8 mouse cellular contexts compared by ENCODE assay signal in genomic region chr7:98103002-98103941, GRCm38 (mm10). TPM values are rescaled to one million over a fixed set of nuclear protein-coding genes. Genes with fewer than 3 reads are reported as not detected.
DNase-seq lines count a peak whose midpoint lies in the region; ATAC-seq and TF ChIP-seq lines count a peak whose summit lies in the region.

No protein-coding gene starts in this region.

- H3K27ac ChIP-seq in forebrain, embryonic 11.5 days (ENCODE audit: low read depth, low read length), result no peak overlapping the region
- peak overlapping the region; percentile 68 for H3K27ac ChIP-seq in heart, embryonic 16.5 days (ENCODE audit: low read length)
- H3K27ac ChIP-seq in liver, embryonic 13.5 days, result peak overlapping the region; percentile 82
- H3K27ac ChIP-seq in neural tube, embryonic 11.5 days (ENCODE audit: low read depth, low read length), result no peak overlapping the region
- 0 out of 2 replicates have a peak overlapping the region, but pooled peaks have one; percentile 40 for H3K27ac ChIP-seq in stomach, postnatal 0 days (replicated peaks)

- no peaks in the 10 kb centered on the region for H3K9me3 ChIP-seq in forebrain, embryonic 11.5 days (ENCODE audit: control insufficient read depth, low read length)
- H3K9me3 ChIP-seq in heart, embryonic 16.5 days (replicated peaks; ENCODE audit: control insufficient read depth, low read length), result no peaks in the 10 kb centered on the region
- H3K9me3 ChIP-seq in liver, embryonic 13.5 days (replicated peaks), result no peaks in the 10 kb centered on the region
- H3K9me3 ChIP-seq in neural tube, embryonic 11.5 days (ENCODE audit: control insufficient read depth, low read length), result no peaks in the 10 kb centered on the region
- no peaks in the 10 kb centered on the region for H3K9me3 ChIP-seq in stomach, postnatal 0 days (ENCODE audit: control insufficient read depth, low read length)

- H3K36me3 ChIP-seq in forebrain, embryonic 11.5 days (ENCODE audit: control insufficient read depth, insufficient read depth, low read length), result no peaks in the 10 kb centered on the region
- no peaks in the 10 kb centered on the region for H3K36me3 ChIP-seq in heart, embryonic 16.5 days (ENCODE audit: control insufficient read depth, insufficient read depth)
- no peaks in the 10 kb centered on the region; the same call in 1 of the 2 replicates for H3K36me3 ChIP-seq in liver, embryonic 13.5 days
- H3K36me3 ChIP-seq in neural tube, embryonic 11.5 days (ENCODE audit: control insufficient read depth, insufficient read depth, low read length), result no peaks in the 10 kb centered on the region
- no peaks in the 10 kb centered on the region for H3K36me3 ChIP-seq in stomach, postnatal 0 days (ENCODE audit: control insufficient read depth, insufficient read depth, low read length)

- peak; percentile 82 for TF ChIP-seq CTCF in stomach, postnatal 0 days (IDR thresholded peaks at IDR 0.05; ENCODE audit: low read depth)

- H3K4me2 ChIP-seq in forebrain, embryonic 11.5 days (ENCODE audit: low read depth, low read length, severe bottlenecking), result peak overlapping the region; percentile 45; the same call in 1 of the 2 replicates
- H3K4me2 ChIP-seq in heart, embryonic 16.5 days (ENCODE audit: low read depth, low read length), result peak overlapping the region; percentile 65
- H3K4me2 ChIP-seq in liver, embryonic 13.5 days, result peak overlapping the region; percentile 65
- H3K4me2 ChIP-seq in neural tube, embryonic 11.5 days (ENCODE audit: low read depth), result peak overlapping the region; percentile 40
- H3K4me2 ChIP-seq in stomach, postnatal 0 days (replicated peaks; ENCODE audit: low read depth), result peak overlapping the region; percentile 55

- H3K4me3 ChIP-seq in forebrain, embryonic 11.5 days (ENCODE audit: low read depth, low read length), result peak overlapping the region; percentile 21
- peak overlapping the region; percentile 42 for H3K4me3 ChIP-seq in heart, embryonic 16.5 days (ENCODE audit: low read length)
- peak overlapping the region; percentile 54 for H3K4me3 ChIP-seq in liver, embryonic 13.5 days (replicated peaks)
- peak overlapping the region; percentile 18 for H3K4me3 ChIP-seq in neural tube, embryonic 11.5 days (ENCODE audit: low read depth, low read length)
- H3K4me3 ChIP-seq in stomach, postnatal 0 days (ENCODE audit: low read depth, low read length), result peak overlapping the region; percentile 25

- H3K9ac ChIP-seq in forebrain, embryonic 11.5 days (ENCODE audit: low read length), result peak overlapping the region; percentile 60
- peak overlapping the region; percentile 72 for H3K9ac ChIP-seq in heart, embryonic 16.5 days (ENCODE audit: low read length)
- peak overlapping the region; percentile 67 for H3K9ac ChIP-seq in liver, embryonic 13.5 days
- peak overlapping the region; percentile 63 for H3K9ac ChIP-seq in neural tube, embryonic 11.5 days (ENCODE audit: low read length)
- H3K9ac ChIP-seq in stomach, postnatal 0 days (ENCODE audit: low read length), result peak overlapping the region; percentile 61

- no peaks in the 10 kb centered on the region for H3K4me1 ChIP-seq in forebrain, embryonic 11.5 days (replicated peaks; ENCODE audit: control insufficient read depth, insufficient read depth, low read length)
- peaks cover 16% of the 10 kb centered on the region for H3K4me1 ChIP-seq in heart, embryonic 16.5 days (ENCODE audit: control insufficient read depth, insufficient read depth, low read length)
- peaks cover 26% of the 10 kb centered on the region for H3K4me1 ChIP-seq in liver, embryonic 13.5 days (replicated peaks)
- no peaks in the 10 kb centered on the region for H3K4me1 ChIP-seq in neural tube, embryonic 11.5 days (ENCODE audit: control insufficient read depth, insufficient read depth, low read length)
- H3K4me1 ChIP-seq in stomach, postnatal 0 days (replicated peaks; ENCODE audit: control insufficient read depth, insufficient read depth), result no peaks in the 10 kb centered on the region

- 20% methylated on average over 20 of the region's 26 CpGs for whole genome bisulfite sequencing in forebrain, embryonic 11.5 days
- 9% methylated on average over 26 of the region's 26 CpGs for WGBS in heart, embryonic 16.5 days
- WGBS in liver, embryonic 13.5 days (ENCODE audit: insufficient replicate concordance), result 15% methylated on average over 16 of the region's 26 CpGs
- 14% methylated on average over 26 of the region's 26 CpGs for WGBS in neural tube, embryonic 11.5 days
- WGBS in stomach, postnatal 0 days, result 14% methylated on average over 19 of the region's 26 CpGs

- TF ChIP-seq EP300 in stomach, postnatal 0 days (optimal IDR thresholded peaks at IDR 0.05), result no peak

- peak; percentile 80 for ATAC-seq in forebrain, embryonic 11.5 days (replicated peaks; ENCODE audit: low FRiP score)
- ATAC-seq in heart, embryonic 16.5 days (replicated peaks; ENCODE audit: extremely low read depth, insufficient read depth, low FRiP score), result peak; percentile 28
- no peak for ATAC-seq in liver, embryonic 13.5 days (ENCODE audit: low read depth)
- peak; percentile 46 for ATAC-seq in neural tube, embryonic 11.5 days (ENCODE audit: insufficient read depth, low FRiP score, low TSS enrichment)
- peak; percentile 41 for ATAC-seq in stomach, postnatal 0 days (ENCODE audit: low FRiP score, low TSS enrichment)

- peak; percentile 87 for DNase-seq in CD4-positive, CD25-positive, alpha-beta regulatory T cell, adult 2 months (ENCODE audit: low read depth, low spot score)
- peak; percentile 15 for DNase-seq in c-Kit-positive CD71-positive TER-119-negative erythroid progenitor cells, embryonic 14.5 days (ENCODE audit: low read depth)
- peak; percentile 93 for DNase-seq in forebrain, embryonic 11.5 days (ENCODE audit: low spot score)
- peak; percentile 86 for DNase-seq in kidney, postnatal 14 days
- DNase-seq in liver, embryonic 13.5 days, result peak; percentile 75
- peak; percentile 87 for DNase-seq in neural tube, embryonic 11.5 days (ENCODE audit: low spot score)
- DNase-seq in stomach, postnatal 0 days (ENCODE audit: low spot score), result peak; percentile 87

- H3K27me3 ChIP-seq in forebrain, embryonic 11.5 days (ENCODE audit: control insufficient read depth, insufficient read depth, low read length), result no peaks in the 10 kb centered on the region
- H3K27me3 ChIP-seq in heart, embryonic 16.5 days (ENCODE audit: control insufficient read depth, insufficient read depth, low read length), result no peaks in the 10 kb centered on the region; the same call in 1 of the 2 replicates
- H3K27me3 ChIP-seq in liver, embryonic 13.5 days, result no peaks in the 10 kb centered on the region
- no peaks in the 10 kb centered on the region for H3K27me3 ChIP-seq in neural tube, embryonic 11.5 days (ENCODE audit: control insufficient read depth, insufficient read depth, low read length)
- no peaks in the 10 kb centered on the region for H3K27me3 ChIP-seq in stomach, postnatal 0 days (ENCODE audit: control insufficient read depth, insufficient read depth, low read length)

RNA-seq across cellular contexts. Expression of gene Myo7a, which starts 16.1 kb away (rescaled TPM):
- 18.1 and 19.1 TPM in 2 replicates for polyA plus RNA-seq in forebrain, embryonic 11.5 days (2014; fragmentation: Nextera tagmentation; extraction: Ambion mirVana)
- 4.8 and 6.5 TPM in 2 replicates for polyA plus RNA-seq in heart, embryonic 16.5 days (2015; fragmentation: Nextera tagmentation; extraction: Ambion mirVana)
- polyA plus RNA-seq in liver, embryonic 13.5 days (2015; fragmentation: Nextera tagmentation; extraction: Ambion mirVana), result 8.0 and 8.3 TPM in 2 replicates
- polyA plus RNA-seq in neural tube, embryonic 11.5 days (2014; fragmentation: Nextera tagmentation; extraction: Ambion mirVana), result 11.3 and 13.5 TPM in 2 replicates
- polyA plus RNA-seq in stomach, postnatal 0 days (2015; fragmentation: Nextera tagmentation; extraction: Ambion mirVana), result 2.1 and 2.4 TPM in 2 replicates

RNA-seq across cellular contexts. Expression of gene Omp, which starts 42.0 kb away (rescaled TPM):
- polyA plus RNA-seq in forebrain, embryonic 11.5 days (2014; fragmentation: Nextera tagmentation; extraction: Ambion mirVana), result 0.32 TPM in 1 of 2 replicates, not detected in the other
- 0.17 and 0.26 TPM in 2 replicates for polyA plus RNA-seq in heart, embryonic 16.5 days (2015; fragmentation: Nextera tagmentation; extraction: Ambion mirVana)
- 0.50 and 0.76 TPM in 2 replicates for polyA plus RNA-seq in liver, embryonic 13.5 days (2015; fragmentation: Nextera tagmentation; extraction: Ambion mirVana)
- 0.22 and 0.24 TPM in 2 replicates for polyA plus RNA-seq in neural tube, embryonic 11.5 days (2014; fragmentation: Nextera tagmentation; extraction: Ambion mirVana)
- polyA plus RNA-seq in stomach, postnatal 0 days (2015; fragmentation: Nextera tagmentation; extraction: Ambion mirVana), result 0.57 and 0.65 TPM in 2 replicates

Comparison
In these comparisons a context has a peak if more than half of its experiments do, and no peak if none do; other contexts are left out.
1. DNase-seq: peak in every context shown above with its lines; median percentile 93 in forebrain, embryonic 11.5 days; 87 in CD4-positive, CD25-positive, alpha-beta regulatory T cell, adult 2 months; 87 in neural tube, embryonic 11.5 days; 87 in stomach, postnatal 0 days; 86 in kidney, postnatal 14 days; 75 in liver, embryonic 13.5 days; 15 in c-Kit-positive CD71-positive TER-119-negative erythroid progenitor cells, embryonic 14.5 days.
2. H3K27ac ChIP-seq: peak in heart, embryonic 16.5 days (single experiment), liver, embryonic 13.5 days (single experiment) and stomach, postnatal 0 days (single experiment); none in forebrain, embryonic 11.5 days (single experiment) and neural tube, embryonic 11.5 days (single experiment).
3. Peak in every context shown above with its lines, with median percentiles within 50 percentile points of each other: H3K4me2 ChIP-seq, H3K4me3 ChIP-seq and H3K9ac ChIP-seq.